Mouse (Mus musculus): ENCODE data around the gene Taok2. TPM values are rescaled to one million over a fixed set of nuclear protein-coding genes. Genes with fewer than 3 reads are reported as not detected.

Gene Taok2
- total RNA-seq, 2 experiments from 2014 or later, result 6.9 to 17.0 TPM

DNA sequence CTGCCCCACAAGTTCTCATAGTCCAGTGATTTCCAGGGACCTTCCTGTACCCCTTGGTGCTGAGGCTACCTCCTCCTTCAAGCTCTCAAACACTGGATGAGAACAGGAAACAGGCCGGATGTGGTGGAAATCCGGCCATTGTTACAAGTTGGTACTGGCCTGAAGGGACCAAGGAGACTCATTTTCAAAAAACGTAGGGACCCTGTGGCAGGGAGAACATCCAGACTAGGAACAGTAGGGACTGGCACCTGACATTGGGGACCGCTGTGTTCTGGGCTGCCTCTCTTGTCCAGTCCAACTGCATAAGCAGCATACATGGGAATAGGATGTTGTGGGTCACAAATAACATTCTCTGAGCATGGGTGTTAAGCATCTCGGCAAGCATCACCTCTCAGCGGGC lies 3.5 kb downstream of the Taok2 start:
- ATAC-seq (replicated peaks; ENCODE audit: low FRiP score, poor library complexity, severe bottlenecking), result no peak

DNA sequence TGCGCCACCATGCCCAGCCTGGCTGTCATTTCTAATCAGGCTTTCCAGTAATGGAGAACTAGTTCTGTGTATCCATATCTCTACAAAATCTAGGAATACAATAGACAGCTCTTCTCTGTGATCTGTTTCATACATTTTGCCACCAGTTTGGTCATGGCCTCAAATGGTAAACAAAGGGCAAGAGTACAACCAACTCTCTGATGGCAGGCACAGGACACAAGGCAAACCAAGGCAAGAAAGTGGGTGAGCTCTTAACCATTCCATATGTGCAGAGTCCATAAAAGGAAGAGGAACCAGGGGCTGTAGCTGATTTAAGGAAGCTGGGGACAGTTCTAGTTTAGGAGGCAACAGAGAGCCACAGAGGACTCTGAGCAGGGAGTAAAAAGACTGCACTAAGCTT lies 7.3 kb downstream of the Taok2 start:
- no peak for ATAC-seq (replicated peaks; ENCODE audit: low FRiP score, poor library complexity, severe bottlenecking)

DNA sequence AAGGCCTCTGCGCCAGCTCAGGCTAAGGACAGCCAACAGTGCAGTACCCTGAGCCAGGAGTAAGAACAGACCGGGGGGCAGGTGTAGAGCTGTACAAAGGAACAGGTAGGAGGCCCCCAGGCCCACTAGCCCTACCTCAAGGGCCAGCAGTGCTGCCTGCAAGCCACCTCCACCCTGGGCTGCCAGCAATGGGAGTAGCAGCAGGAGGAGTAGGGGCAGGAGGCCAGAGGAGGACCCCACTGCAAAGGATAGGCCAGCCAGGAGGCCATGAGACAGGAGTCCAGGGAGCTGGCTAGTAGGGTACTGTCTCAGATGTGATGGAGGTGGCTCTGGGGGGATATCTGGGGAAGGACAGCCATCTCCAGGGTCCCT lies 14.0 kb downstream of the Taok2 start:
- ATAC-seq (replicated peaks; ENCODE audit: low FRiP score, poor library complexity, severe bottlenecking), result no peak

DNA sequence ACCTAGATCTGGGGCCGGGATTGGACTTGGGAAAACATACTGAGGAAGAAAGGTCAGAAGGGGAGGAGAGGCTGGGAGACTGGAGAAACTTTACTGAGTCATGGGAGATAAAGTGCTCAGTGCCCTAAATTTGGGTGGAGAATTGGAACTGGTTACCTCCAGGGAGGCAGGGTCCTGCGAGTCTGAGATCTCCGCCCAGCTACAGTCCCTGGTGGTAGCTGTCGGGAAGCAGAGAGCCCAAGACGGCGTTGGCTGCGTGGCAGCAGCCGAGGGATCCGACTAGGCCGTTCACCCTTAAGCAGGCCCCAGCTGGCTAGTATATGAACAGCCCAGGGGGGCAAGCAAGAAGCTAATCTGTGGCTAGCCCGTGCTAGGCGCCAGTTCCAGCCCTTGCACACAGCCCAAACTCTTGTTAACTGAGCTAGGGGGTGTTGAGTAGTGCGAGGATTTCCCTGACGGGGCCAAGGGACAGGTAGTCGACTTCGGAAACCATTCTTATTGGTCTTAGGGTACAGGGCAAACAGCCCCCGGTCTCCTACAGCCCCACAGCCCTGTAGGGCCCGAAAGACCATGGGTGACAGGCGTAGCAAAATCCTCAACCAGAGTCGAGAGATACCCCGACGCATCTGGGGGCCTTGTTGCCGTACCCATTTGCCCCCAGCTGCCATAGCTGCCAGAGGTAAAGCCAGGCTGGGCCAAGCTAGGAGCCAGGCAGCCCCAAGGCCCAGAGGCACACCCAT lies 14.6 kb downstream of the Taok2 start:
- no peak for ATAC-seq (replicated peaks; ENCODE audit: low FRiP score, poor library complexity, severe bottlenecking)

DNA sequence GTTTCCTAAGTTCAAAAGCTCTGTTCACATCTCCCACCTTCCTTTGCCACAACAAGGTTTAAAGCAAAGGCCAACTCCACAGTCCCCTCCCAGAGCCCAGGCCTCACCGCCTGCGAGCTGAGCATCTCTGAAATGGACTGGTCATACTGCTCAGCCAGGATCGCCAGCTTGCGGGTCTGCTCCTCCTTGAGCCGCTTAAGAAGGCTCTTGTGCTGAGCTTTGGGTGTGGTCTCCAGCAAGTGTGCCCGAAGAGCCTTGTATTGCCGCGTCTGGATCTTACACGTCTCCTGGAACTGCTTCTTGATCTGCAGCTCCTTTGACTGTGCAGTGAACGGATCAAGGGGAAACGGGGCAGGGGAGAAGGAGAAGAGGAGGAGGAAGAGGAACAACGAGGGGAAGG lies 16.5 kb downstream of the Taok2 start:
- no peak for ATAC-seq (replicated peaks; ENCODE audit: low FRiP score, poor library complexity, severe bottlenecking)

DNA sequence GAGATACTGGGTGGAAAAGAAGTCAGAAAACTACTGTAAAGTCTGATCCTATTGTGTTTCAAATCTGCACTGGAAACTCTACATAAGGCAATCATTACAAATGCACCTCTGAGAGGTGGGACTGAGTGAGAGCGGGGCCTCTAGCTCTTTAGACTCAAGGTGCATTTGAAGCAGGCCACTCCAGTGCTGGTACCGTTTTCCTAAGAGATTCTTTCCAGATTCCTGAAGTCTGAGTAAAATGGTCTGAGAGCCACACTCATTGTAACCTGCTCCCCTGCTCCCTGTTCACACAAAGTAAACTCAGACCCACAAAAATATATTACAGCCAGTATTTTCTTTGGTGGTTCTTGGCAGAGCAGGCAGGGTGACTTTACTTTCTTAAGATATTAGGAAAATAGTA lies 17.0 kb downstream of the Taok2 start:
- no peak for ATAC-seq (replicated peaks; ENCODE audit: low FRiP score, poor library complexity, severe bottlenecking)

DNA sequence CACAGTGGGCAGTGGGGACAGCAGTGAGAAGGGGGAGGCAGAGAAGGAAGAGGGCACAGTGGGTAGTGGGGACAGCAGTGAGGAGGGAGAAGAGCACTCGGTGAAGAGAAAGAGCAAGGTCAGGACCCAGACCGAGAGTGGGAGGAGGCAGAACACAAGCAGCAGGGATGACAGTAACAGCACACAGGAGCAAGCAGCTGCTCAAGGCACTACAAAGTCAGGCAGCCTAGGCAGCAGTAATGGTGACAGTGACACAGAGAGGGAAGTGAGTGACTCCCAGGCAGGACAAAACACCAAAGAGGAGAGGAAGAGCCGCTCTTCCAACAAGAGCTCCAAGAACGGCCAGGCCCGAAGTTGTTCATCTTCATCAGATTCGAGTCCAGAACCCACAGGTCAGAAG lies 20.7 kb downstream of the Taok2 start:
- ATAC-seq (replicated peaks; ENCODE audit: low FRiP score, poor library complexity, severe bottlenecking), result no peak

DNA sequence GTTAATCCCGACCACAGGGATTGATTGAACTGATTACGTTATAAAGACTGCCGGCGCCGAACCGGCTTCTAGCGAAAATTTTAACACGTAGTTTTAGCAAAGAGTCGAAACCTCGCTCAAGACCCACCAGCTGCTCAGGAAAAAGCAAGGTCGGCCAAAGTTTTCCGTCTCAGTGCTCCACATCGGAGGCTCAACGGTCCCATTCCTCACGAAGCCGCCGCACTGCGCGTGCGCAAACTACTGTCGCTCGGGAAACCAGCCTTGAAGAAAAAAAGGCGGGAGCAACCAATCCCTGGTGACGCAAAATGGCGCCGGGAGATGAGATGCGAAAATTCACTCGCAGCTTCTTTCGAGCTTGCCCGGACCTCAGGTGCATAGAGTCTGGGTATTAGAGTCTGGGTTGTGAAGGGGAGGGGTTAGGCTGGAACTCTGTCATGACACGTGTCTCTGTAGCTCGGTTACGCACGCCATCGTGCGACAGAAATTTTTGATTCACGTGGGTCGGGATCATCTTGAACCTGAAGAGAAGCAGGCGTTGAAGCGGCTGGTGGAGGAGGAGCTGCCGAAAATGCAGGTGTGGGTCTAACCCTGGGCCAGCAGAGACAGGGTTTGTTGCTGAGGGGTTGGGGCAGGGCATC lies 22.2 kb downstream of the Taok2 start, which contains the start of gene Ino80e:
Gene Ino80e, minus strand, starts transcription at position 231 of the 638 bp plus-strand sequence.
- peak; percentile 78 for ATAC-seq (replicated peaks; ENCODE audit: low FRiP score, poor library complexity, severe bottlenecking)

DNA sequence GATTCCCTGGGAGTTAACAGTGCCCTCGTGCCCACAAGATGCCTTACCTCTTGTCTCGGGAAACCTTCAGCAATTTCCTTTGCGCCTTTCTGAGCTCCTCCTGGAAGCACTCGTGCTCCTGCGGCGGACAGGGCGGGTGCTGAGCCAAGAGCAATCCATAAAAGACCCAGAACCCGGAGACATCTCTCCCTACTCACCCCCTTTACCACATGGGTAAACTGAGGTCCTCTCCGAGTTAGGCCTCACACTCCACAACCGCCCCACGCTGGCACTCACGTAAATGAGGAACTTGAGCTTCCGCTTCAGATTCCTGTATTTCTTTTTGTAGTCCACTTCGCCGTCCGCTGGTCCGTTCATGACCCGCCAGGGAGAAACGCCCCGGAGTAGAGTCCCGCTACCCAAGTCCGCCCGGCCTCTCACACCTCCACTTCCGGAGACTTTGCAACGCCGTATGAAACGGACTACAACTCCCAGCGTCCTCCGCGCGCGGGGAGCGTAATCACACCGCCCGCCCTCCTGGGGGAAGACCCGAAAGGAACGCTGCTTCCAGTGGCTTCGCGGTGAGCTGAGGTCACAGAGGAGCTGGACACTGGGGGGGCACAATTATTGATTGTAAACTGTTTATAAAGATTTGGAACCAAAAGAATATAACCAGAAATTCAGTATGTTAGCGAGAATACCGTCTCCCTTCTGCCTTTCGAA lies 22.9 kb downstream of the Taok2 start, which contains the start of gene Hirip3:
Gene Hirip3, plus strand, starts transcription at position 544 of the 702 bp plus-strand sequence.
- ATAC-seq (replicated peaks; ENCODE audit: low FRiP score, poor library complexity, severe bottlenecking), result peak; percentile 86

DNA sequence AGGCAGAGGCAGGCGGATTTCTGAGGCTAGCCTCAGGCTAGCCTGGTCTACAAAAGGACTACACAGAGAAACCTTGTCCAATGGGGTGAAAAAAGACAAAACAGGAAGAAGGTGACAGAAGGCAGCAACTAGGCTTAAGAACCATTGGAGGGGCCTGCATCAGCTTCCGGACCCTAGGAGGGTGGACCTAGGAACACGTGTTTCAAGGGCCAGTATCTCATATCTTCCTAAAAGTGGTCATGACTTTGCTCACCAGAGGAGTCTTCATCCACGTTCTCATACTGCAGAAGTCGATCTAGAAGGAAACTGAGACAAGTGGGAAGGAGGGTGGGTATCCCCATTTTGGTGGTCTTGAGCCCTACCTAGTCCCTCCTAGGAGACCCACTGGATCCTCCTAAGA lies 23.5 kb downstream of the Taok2 start:
- ATAC-seq (replicated peaks; ENCODE audit: low FRiP score, poor library complexity, severe bottlenecking), result no peak

DNA sequence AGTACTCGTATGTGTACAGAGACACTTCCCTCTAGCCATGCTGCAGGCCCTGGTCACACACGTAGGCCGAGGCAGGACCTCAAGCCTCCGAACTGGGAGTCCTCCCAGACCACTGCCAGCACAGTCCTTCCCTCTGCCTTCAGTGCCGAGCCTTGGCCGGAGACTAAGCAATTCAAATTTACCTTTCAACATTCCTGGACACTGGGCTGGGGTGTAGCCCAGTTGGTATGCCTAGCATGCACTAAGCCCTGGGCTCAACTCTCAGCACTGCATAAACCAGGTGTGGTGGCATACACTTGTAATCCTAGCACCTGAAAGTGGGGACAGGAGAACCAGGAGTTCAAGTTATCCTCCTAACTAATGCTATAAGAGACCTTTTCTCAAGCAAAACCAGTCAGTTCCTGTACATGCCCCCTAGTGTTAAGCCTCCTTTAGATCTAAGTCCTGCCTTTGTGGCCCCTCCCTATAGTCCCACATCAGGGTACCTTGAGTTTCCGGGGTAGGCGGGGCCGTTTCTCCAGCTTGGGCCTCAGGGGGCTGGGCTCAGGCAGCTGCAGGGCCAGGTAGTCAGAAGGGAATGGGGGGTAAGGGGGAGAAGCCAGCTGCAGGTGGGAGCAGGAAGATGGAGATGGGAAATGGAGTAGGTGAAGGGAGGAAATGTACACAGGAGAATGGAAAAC lies 27.6 kb downstream of the Taok2 start:
- no peak for ATAC-seq (replicated peaks; ENCODE audit: low FRiP score, poor library complexity, severe bottlenecking)

DNA sequence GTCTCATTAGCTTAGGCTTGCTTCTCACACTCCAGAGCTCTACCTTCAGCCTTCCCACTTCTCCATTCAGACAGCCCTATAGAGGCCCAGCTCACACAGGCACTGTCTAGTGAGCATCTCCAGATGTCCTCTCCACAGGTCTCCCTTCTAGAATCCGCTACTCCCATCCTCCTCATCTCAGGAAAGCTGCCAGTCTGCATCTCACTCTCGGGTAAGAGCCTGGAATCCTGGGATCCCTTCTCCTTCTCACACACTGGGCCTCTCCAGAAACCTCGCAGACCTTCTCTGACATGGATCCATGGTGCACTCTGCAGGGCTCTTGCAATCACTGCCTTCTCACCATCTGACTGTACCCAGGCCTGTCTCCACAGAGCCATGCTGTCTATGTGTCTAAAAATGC lies 28.9 kb downstream of the Taok2 start:
- ATAC-seq (replicated peaks; ENCODE audit: low FRiP score, poor library complexity, severe bottlenecking), result no peak

DNA sequence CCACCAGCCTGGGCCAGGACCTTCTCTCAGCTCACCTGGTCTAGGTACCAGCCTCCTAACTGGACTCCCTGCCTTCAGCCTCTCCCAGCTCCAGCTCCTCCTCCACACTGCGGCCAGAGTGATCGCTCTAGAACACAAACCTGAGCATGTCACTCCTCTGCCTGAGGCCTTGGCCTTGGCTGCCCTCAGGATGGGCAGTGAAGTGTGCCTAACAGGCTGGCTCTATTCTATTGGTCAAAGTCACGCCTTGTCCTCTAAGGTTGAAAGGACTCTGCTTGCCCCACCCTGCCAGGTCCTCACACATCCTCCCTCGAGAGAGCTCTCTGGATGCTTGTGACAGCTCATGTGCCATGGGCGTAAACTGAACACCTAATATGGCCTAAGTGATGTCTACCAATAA lies 31.0 kb downstream of the Taok2 start:
- no peak for ATAC-seq (replicated peaks; ENCODE audit: low FRiP score, poor library complexity, severe bottlenecking)

DNA sequence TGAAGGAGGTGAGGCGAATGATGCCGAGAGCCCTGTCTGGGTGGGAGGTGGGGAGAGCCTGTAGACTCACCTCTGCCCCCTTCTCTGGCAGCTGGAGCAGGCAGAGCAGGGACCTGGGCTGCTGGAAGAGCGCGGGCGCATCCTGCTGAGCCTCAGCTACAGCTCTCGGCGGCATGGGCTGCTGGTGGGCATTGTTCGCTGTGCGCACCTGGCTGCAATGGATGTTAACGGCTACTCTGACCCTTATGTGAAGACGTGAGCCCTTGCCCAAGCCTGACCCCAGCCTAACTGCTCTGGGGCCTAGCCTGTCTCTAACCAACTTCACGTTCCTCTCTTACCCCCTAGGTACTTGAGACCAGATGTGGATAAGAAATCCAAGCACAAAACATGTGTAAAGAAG lies 33.3 kb downstream of the Taok2 start:
- no peak for ATAC-seq (replicated peaks; ENCODE audit: low FRiP score, poor library complexity, severe bottlenecking)

DNA sequence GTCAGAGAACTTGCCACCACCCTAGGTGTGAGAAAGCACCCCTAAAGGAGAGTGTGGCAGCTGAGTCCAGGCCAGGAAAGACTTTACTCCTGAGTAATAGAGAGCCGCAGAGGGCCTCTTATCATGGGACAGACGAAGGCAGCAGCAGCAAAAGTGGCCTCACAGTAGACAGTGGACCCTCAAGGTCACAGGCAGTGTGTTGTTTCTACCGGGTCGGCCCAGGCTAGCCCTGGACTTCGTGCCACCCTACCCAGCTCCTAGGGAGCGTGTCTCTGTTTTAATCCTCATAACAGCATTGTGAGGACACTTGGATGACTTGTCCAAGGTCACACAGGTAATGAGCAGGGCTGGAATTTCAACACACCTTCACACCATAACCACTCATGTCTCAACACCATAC lies 34.3 kb downstream of the Taok2 start:
- ATAC-seq (replicated peaks; ENCODE audit: low FRiP score, poor library complexity, severe bottlenecking), result no peak

DNA sequence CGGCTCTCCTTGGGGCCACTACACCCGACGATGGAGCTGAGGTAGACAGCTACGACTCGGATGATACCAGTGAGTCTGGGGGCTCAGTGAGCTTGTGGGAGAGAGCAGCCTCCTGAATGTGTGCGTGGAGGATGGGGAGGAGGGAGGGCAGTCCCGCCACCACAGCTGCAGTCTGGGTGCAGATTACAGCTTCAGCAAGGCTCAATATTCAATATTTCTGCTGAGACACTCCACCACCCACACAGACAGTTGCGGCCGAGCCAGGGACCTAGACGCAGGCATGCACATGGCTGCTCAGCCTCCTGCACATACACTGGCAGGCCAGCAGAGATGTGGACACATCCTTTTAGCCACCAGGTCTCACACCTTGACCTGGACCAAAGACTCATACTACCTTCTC lies 35.7 kb downstream of the Taok2 start:
- ATAC-seq (replicated peaks; ENCODE audit: low FRiP score, poor library complexity, severe bottlenecking), result no peak

DNA sequence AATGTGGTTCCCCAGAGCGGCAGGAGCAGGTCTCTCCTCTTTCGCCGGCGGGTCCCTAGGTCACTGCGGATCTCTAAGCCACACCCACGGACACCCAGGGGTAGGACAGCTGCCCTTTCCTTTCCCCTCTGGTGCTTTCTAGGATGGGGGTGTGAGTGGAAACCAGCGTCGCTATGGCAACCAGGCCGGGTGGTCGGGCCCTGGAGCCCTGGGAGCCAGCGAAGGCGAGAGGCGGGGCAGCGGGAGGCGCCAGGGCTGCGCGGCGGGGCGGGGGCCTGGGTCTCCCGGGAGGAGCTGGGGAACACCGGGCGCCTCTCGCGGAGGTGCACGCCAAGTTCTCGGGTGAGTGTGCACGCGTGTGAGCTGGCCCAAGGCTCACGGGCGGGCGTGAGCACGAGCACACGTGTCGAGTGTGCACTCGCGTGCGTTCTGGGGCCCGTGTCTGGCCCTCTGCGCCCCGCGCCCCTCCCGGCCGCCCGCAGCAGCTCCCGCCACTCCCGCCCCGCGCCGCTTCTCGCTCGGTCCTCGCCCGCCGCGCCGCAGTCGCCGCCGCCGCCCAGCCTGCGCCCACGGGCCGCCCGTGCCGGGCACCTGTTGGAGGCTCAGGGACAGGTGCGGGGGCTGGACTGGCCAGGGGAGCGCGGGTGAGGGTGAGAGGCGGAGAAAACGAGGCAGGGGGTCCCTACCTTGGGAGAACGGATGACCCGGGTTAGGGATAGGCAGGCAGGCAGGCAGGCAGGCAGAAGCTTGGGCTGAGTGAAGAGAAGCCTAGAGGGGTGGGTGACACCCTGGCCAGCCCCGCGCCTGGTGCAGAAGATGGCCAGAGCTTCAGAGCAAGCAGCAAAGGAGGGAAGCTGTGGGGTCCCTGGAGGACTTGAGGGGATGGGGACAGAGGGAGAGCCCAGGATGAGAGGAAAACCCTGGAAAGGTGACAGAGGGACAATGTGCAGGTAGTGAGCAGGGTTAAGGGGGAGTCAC lies 36.8 kb downstream of the Taok2 start:
- ATAC-seq (replicated peaks; ENCODE audit: low FRiP score, poor library complexity, severe bottlenecking), result no peak

DNA sequence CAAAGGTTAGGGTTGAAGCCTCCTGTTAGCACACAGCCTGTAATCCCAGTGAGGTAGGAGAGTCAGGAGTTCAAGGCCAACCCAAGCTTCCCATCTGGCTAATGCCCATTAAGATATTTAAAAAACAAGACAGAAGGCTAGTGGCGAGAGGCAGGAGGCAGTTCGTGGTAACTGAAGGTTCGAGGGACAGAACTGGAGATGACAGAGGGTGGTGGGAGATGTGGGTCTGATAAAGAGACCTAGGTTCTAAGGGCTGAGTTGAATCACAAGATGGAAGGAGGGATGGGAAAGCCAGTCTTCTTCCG lies 37.4 kb downstream of the Taok2 start, which contains the start of gene Doc2a:
Gene Doc2a, plus strand, starts transcription at position 301 of the 305 bp plus-strand sequence.
- ATAC-seq (replicated peaks; ENCODE audit: low FRiP score, poor library complexity, severe bottlenecking), result no peak

DNA sequence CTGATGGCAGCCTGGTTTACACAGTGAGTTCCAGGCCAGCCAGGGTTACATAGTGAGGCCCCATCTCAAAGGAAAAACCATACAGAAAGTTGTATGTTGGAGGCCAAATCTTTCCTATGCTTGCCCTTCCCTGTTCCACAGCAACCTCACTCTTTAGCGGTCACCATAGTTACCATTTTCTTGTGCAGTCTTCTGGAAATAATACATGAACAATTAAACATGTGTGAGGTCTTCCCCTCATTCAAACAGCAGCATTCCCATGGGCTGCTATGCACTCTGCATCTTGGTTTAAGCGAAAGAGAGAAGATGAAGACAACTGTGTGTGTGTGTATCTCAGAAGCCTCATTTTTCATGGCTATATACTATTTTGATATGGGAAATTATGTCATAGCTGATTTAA lies 39.0 kb downstream of the Taok2 start:
- no peak for ATAC-seq (replicated peaks; ENCODE audit: low FRiP score, poor library complexity, severe bottlenecking)
